Mouse (Mus musculus) stomach, postnatal 0 days (tissue): ENCODE measurements around the gene Ms4a6b.

Source experiments
- CTCF ChIP-seq: IDR thresholded peaks from 2 replicates; pipeline ENCODE4 v1.5.1; 2016; ENCODE audit warnings: antibody characterized with exemption, low read depth, mild to moderate bottlenecking, moderate library complexity
- EP300 ChIP-seq: optimal IDR thresholded peaks from 2 replicates; pipeline ENCODE3; 2016; ENCODE audit warnings: antibody characterized with exemption

- no peak for TF ChIP-seq CTCF
- no peak for TF ChIP-seq EP300
Observed at GRCm38 (mm10) chr19:11501326-11501725, 15.0 kb upstream of the Ms4a6b start.
